Mouse (Mus musculus) heart, adult 2 months (tissue): ENCODE results near the gene Sox10. TPM values are rescaled to one million over a fixed set of nuclear protein-coding genes. Genes with fewer than 3 reads are reported as not detected.

ENCODE experiments used
- DNase-seq, 2 experiments: peaks; one replicate each; pipeline ENCODE4 v3.0.0; 2021
- H3K27ac ChIP-seq: fragments of 200-600 bp; 2 replicates; pipeline ENCODE4 v1.8.1; 2022
- H3K27me3 ChIP-seq: fragments of 200-500 bp; 2 replicates; pipeline ENCODE4 v1.6.1; 2012; ENCODE audit warnings: mild to moderate bottlenecking, low read length, inconsistent platforms, mixed read lengths; ENCODE audit not compliant: control insufficient read depth, insufficient read depth
- H3K36me3 ChIP-seq: fragments of 200-500 bp; 2 replicates; pipeline ENCODE4 v1.6.1; 2012; ENCODE audit warnings: low read length, inconsistent platforms; ENCODE audit not compliant: control insufficient read depth, insufficient read depth
- H3K4me1 ChIP-seq: fragments of 200-500 bp; 2 replicates; pipeline ENCODE4 v1.6.1; 2011; ENCODE audit warnings: low read length; ENCODE audit not compliant: control insufficient read depth, insufficient read depth
- H3K4me3 ChIP-seq: fragments of 200-600 bp; 2 replicates; pipeline ENCODE4 v1.8.1; 2022
- H3K79me2 ChIP-seq: fragments of 200-500 bp; replicated peaks from 2 replicates; pipeline ENCODE4 v1.6.1; 2012; ENCODE audit warnings: mild to moderate bottlenecking, inconsistent platforms, low read length, moderate library complexity, mixed read lengths; ENCODE audit not compliant: control insufficient read depth, insufficient read depth
- H3K9ac ChIP-seq: fragments of 200-500 bp; 2 replicates; pipeline ENCODE4 v1.6.1; 2012; ENCODE audit warnings: low read depth, mild to moderate bottlenecking, control low read depth, inconsistent platforms, low read length, mixed read lengths
- CTCF ChIP-seq: fragments of 200-600 bp; IDR thresholded peaks from 2 replicates; pipeline ENCODE4 v1.8.1; 2022; ENCODE audit warnings: antibody characterized with exemption, mild to moderate bottlenecking, moderate library complexity
- EP300 ChIP-seq: fragments of 200-500 bp; IDR thresholded peaks from 2 replicates; pipeline ENCODE4 v1.6.1; 2011; ENCODE audit warnings: low read depth, low read length, control low read depth; ENCODE audit not compliant: insufficient read depth
- POLR2A ChIP-seq: fragments of 200-500 bp; IDR thresholded peaks from 2 replicates; pipeline ENCODE4 v1.6.1; 2011; ENCODE audit warnings: mild to moderate bottlenecking, low read depth, low read length, control low read depth; ENCODE audit not compliant: insufficient read depth
- WGBS: fragments of 180-500 bp; shearing (Covaris S2); methylation state at CpG from one replicate; pipeline ENCODE4 v1.1.7; 2018; 5-methylcytosine and 5-hydroxymethylcytosine counted together
- intact Hi-C: fragments of 180-260 bp; cut with DNase I; formaldehyde crosslinking; loops from one replicate; pipeline ENCODE4 v1.15.1; 2025
- polyA plus RNA-seq: library from polyadenylated mRNA; depleted of rRNA; stranded (reverse); fragments of >200 nt; gene quantifications from 2 replicates; pipeline ENCODE4 v1.2.3, GENCODE M21; 2012
- total RNA-seq, 2 experiments: library from RNA; stranded (reverse); gene quantifications; 2 replicates each; pipeline ENCODE4 v1.2.3; 2021

Gene Sox10
- total and polyA plus RNA-seq, 3 experiments = 1.1 to 4.5 (median 1.3) TPM

DNA sequence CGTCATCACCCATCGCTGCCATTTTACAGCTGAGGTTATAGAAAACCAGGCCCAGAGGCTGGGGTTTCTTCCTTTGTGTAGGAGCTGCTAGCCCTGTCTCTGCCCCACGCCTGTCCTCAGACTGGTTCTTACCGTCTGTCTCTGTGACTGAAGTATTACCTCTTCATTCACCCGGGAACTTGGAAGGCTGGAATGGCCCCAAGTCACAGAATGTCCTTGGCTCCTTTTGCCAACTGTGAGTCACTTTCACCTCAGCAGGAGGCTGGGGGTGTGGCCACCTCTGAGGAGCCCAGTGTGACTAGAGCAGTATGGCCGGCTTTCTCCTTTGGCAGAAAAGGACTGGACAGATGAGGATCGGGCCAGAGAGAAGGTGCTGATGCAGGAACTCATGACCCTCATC, 33.6 kb downstream of the Sox10 start:
- Histone ChIP-seq H3K4me1 (peaks cover 5% of the 10 kb centered on the region), H3K36me3 (peaks cover 3% of the 10 kb centered on the region), H3K27ac (peak overlapping the region; percentile 78), H3K4me3 (no peak overlapping the region), H3K79me2 (0 out of 2 replicates have a peak, but pooled peaks cover 2% of the 10 kb centered on the region), H3K9ac (peak overlapping the region; percentile 43), H3K27me3 (no peaks in the 10 kb centered on the region)
- DNase-seq = peak; percentile 71 to 85
- intact Hi-C loops = no loop called here
- 43% methylated on average over 7 of the region's 7 CpGs for WGBS
- TF ChIP-seq EP300 = peak; percentile 95
- TF ChIP-seq CTCF = no peak
- peak; percentile 52; the same call in 1 of the 2 replicates for TF ChIP-seq POLR2A

DNA sequence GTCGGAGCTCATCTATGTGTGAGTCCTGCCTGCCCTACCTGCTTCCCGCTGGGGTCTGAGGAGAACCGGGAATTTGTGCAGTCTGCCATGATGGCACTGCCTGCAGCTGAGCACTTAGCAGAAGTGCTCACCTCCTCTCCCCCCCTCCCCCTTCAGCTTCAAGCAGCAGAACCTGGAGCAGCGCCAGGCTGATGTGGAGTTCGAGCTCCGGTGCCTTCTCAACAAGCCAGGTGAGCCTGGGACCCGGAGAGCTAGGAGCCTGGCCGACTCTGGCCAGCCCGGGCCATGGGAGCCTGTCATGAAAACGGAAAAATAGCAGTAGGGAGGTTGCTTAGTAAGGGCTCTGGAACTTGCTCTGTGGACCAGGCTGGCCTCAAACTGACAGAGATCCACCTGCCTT, 34.3 kb downstream of the Sox10 start:
- H3K4me3 ChIP-seq = no peak overlapping the region
- TF ChIP-seq EP300 (no peak), POLR2A (no peak), CTCF (no peak)
- DNase-seq = no peak
- H3K36me3 ChIP-seq = peaks cover 3% of the 10 kb centered on the region
- WGBS = 61% methylated on average over 10 of the region's 10 CpGs
- H3K27ac ChIP-seq = peak overlapping the region; percentile 78
- H3K9ac ChIP-seq = peak overlapping the region; percentile 5; the same call in 1 of the 2 replicates
- H3K4me1 ChIP-seq = peaks cover 5% of the 10 kb centered on the region
- H3K27me3 ChIP-seq = no peaks in the 10 kb centered on the region
- intact Hi-C loops = no loop called here
- 0 out of 2 replicates have a peak, but pooled peaks cover 2% of the 10 kb centered on the region for H3K79me2 ChIP-seq

DNA sequence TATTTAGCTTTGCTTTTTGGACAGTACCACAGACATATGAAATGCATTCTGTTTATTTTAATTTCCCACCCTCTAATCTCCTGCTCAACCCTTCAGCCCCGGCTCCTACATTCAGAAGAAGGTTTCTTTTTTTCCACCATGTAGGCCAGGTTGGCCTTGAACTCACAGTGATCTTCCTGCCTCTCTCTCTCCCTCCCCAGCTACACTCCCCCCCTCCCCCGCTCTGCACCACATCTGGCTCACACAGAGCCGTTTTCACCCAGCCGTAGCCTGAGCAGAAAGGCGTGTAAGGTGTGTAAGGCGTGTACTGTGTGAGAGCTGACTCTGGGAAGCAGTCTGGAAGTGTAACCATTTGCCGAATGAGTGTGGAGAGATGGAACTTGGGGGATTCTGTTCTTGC, 35.7 kb downstream of the Sox10 start:
- no peak for DNase-seq
- Histone ChIP-seq H3K27me3 (no peaks in the 10 kb centered on the region), H3K36me3 (peaks cover 3% of the 10 kb centered on the region), H3K9ac (no peak overlapping the region), H3K27ac (no peak overlapping the region), H3K4me3 (no peak overlapping the region), H3K4me1 (peaks cover 5% of the 10 kb centered on the region), H3K79me2 (0 out of 2 replicates have a peak, but pooled peaks cover 2% of the 10 kb centered on the region)
- WGBS = 75% methylated on average over 7 of the region's 7 CpGs
- TF ChIP-seq EP300 = no peak
- no peak for TF ChIP-seq POLR2A
- TF ChIP-seq CTCF = no peak
- intact Hi-C loops = no loop called here

DNA sequence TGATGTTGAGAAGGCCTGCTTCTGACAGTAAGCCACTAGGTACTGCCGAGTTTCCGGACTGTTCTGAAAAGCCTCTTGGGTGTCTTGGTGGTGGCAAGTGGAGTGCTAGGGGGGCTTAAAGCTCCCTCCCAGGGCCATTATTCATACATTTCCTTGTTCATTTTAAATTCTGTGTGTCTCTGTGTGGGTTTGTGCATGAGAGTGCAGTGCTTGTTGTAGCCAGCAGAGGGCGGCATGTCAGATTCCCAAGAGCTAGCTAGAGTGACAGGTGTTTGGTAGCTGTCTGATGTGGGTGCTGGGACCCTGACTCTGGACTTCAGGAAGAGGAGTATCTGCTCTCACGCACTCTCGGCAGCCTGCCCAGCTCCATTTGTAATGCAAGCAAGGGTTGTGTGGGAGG, 36.8 kb downstream of the Sox10 start:
- Histone ChIP-seq H3K36me3 (peaks cover 3% of the 10 kb centered on the region), H3K27me3 (no peaks in the 10 kb centered on the region), H3K4me1 (peaks cover 10% of the 10 kb centered on the region), H3K9ac (no peak overlapping the region), H3K27ac (no peak overlapping the region), H3K4me3 (no peak overlapping the region), H3K79me2 (0 out of 2 replicates have a peak, but pooled peaks cover 2% of the 10 kb centered on the region)
- intact Hi-C loops = no loop called here
- TF ChIP-seq CTCF (peak; percentile 67), POLR2A (no peak), EP300 (no peak)
- no peak for DNase-seq
- WGBS = 97% methylated on average over 5 of the region's 5 CpGs

DNA sequence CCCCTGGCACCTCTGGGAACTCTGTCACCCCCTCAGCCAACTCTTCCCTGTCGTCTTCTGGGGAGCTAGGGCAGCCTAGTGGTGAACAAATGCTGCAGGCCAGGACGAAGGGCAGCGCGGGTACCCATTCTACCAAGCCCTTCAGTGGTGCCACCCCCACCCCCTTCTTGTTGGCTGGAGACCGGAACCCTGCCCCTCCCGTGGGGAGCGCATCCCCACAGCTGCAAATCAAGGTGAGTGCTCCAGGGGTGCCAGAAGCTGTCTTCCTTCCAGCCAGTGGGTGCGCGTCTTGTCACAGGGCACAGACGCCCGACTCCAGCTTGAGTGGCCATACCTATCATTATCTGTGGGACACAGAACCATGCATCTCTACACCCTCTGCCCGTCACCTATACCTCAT, 37.9 kb downstream of the Sox10 start:
- Histone ChIP-seq H3K4me3 (no peak overlapping the region), H3K27ac (no peak overlapping the region), H3K36me3 (peaks cover 5% of the 10 kb centered on the region), H3K4me1 (peaks cover 14% of the 10 kb centered on the region), H3K27me3 (no peaks in the 10 kb centered on the region), H3K9ac (no peak overlapping the region), H3K79me2 (0 out of 2 replicates have a peak, but pooled peaks cover 2% of the 10 kb centered on the region)
- intact Hi-C loops = loop anchor here (2.0 kb wide), 1 partner anchor 16 kb away; no protein-coding TSS in a partner anchor
- DNase-seq = no peak
- WGBS = 94% methylated on average over 12 of the region's 12 CpGs
- no peak for TF ChIP-seq POLR2A
- no peak for TF ChIP-seq CTCF
- TF ChIP-seq EP300 = no peak

DNA sequence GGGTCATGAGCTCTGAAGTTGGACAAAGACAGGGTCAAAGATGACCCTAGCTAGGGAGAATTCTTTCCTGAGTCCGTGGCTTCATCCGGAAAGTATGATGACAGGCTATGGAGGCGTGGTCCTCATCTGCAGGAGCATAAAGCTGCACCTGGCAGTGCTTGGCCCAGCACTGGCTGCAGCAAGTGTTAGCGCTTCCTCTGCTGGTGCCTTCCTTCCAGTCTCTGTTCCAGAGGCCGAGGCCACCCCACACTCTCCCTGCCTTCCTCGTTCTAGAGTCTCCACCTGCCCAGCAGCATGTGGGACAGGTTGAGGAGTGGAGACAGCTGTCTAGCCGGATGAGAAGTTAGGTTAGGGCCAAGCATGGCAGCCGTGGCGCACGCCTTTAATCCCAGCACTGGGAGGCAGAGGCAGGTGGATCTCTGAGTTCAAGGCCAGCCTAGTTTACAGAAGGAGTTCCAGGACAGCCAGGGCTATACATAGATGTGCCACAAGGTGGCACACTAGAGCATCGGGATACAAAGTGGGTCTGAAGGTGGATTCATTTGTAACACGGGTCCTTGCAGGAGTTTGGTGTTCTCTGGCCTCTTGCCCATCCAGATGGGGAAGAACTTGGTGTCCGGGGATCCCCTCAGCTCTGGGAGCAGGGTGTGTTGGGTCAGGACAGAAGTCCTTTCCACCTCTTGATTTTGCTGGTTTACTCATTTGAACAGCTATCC, 38.7 kb downstream of the Sox10 start:
- H3K36me3 ChIP-seq = 0 out of 2 replicates have a peak, but pooled peaks cover 2% of the 10 kb centered on the region

More for the DNA sequence above, 38.7 kb downstream of the Sox10 start:
- peak; percentile 61 to 71 for DNase-seq
- 74% methylated on average over 13 of the region's 13 CpGs for WGBS
- Histone ChIP-seq H3K27ac (no peak overlapping the region), H3K9ac (no peak overlapping the region), H3K79me2 (0 out of 2 replicates have a peak, but pooled peaks cover 2% of the 10 kb centered on the region), H3K27me3 (no peaks in the 10 kb centered on the region), H3K4me1 (peaks cover 12% of the 10 kb centered on the region; the same call in 1 of the 2 replicates), H3K4me3 (no peak overlapping the region)
- TF ChIP-seq POLR2A = no peak
- TF ChIP-seq CTCF = peak; percentile 82
- TF ChIP-seq EP300 = no peak
- intact Hi-C loops = loop anchor here (1.0 to 2.0 kb wide), 3 partner anchors 16 to 33 kb away; no protein-coding TSS in a partner anchor
